In the genomic region with DNA sequence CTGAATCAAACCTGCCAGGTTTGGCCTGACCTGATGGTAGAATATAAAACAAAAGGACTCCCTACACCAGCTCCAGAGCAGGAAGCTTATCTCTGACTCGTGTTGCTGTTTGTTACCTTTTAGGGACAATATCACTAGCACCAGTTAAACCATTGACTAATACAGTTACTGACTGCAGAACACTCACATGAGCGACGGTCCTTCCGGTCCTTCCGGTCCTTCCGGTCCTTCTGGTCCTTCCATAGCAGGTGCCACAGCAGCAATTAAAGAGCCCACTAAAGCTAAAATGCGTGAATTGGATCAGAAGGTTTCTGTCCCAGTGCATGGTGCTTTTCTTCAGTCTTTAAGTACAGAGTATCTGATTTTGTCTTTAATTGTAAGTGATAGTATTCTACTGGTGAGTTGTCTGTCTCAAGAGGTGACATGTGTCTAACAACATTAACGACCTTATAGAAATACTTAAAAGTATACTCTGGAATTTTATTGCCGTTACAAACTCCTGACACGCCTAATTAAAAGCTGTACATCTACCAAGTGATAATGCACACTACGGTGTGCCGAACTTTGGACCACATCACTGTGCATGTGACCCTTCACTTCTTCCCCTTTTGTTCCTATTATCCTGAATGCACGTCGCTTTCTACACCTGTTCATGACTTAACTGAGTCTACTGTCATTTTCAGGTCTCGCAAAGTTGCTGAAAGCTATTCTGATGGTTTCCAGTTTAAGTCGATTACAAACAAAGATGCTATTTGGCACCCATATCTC, we compare ENCODE assay signal across 28 mouse cellular contexts.
DNase-seq lines count a peak whose midpoint lies in the region; ATAC-seq and TF ChIP-seq lines count a peak whose summit lies in the region.
"Had no signal": no experiment of that assay in that cellular context is flagged by ENCODE, and none has a peak within 500 bp of the region (broad histone marks: within the 10 kb centered on the region; RNA-seq: fewer than 3 reads in every experiment).

No protein-coding gene starts in this region.

- H3K4me1 ChIP-seq in lung, embryonic 14.5 days (ENCODE audit: insufficient read depth) = no peaks in the 10 kb centered on the region
- no peaks in the 10 kb centered on the region for H3K4me1 ChIP-seq in stomach, postnatal 0 days (replicated peaks; ENCODE audit: control insufficient read depth, insufficient read depth)
- H3K4me1 ChIP-seq in midbrain, embryonic 14.5 days (ENCODE audit: control insufficient read depth, insufficient read depth, low read length) = no peaks in the 10 kb centered on the region
- H3K4me1 ChIP-seq: hindbrain, embryonic 10.5 days; liver, embryonic 15.5 days; megakaryocyte, embryonic 14.5 days; midbrain, embryonic 13.5 days; neural tube, embryonic 15.5 days had no signal

- no peaks in the 10 kb centered on the region for H3K27me3 ChIP-seq in lung, embryonic 14.5 days (ENCODE audit: insufficient read depth, low read length)
- no peaks in the 10 kb centered on the region for H3K27me3 ChIP-seq in stomach, postnatal 0 days (ENCODE audit: control insufficient read depth, insufficient read depth, low read length)
- H3K27me3 ChIP-seq in midbrain, embryonic 14.5 days (ENCODE audit: control insufficient read depth, insufficient read depth, low read length) = no peaks in the 10 kb centered on the region
- H3K27me3 ChIP-seq: hindbrain, embryonic 15.5 days; liver, embryonic 15.5 days; megakaryocyte, embryonic 14.5 days; midbrain, embryonic 13.5 days; neural tube, embryonic 15.5 days; Patski had no signal

- WGBS in lung, embryonic 14.5 days = 77% methylated on average over 16 of the region's 16 CpGs
- WGBS in large intestine, adult 2 months = 43% methylated on average over 16 of the region's 16 CpGs
- 69% methylated on average over 16 of the region's 16 CpGs for WGBS in stomach, postnatal 0 days
- 93% methylated on average over 16 of the region's 16 CpGs for WGBS in midbrain, embryonic 14.5 days

- DNase-seq in lung, embryonic 14.5 days = peak; percentile 48
- no peak for DNase-seq in lung, postnatal 4 days
- peak; percentile 9 for DNase-seq in urinary bladder, postnatal 14 days (ENCODE audit: low spot score)
- no peak for DNase-seq in urinary bladder, adult 18-20 months (ENCODE audit: low spot score in 2 of 2)
- DNase-seq in large intestine, adult 2 months (ENCODE audit: low read depth, low spot score) = peak; percentile 33
- DNase-seq in stomach, postnatal 0 days (ENCODE audit: low spot score) = peak; percentile 53
- no peak for DNase-seq in midbrain, embryonic 14.5 days
- DNase-seq in retina, embryonic 14.5 days (ENCODE audit: low spot score) = no peak
- DNase-seq: adrenal gland, postnatal 10 days; cerebellum, postnatal 14 days; gastrocnemius, postnatal 10 days; heart, postnatal 14 days; kidney, adult 9 months; kidney, postnatal 10 days; liver; lung, postnatal 14 days; thymus, adult 2 months; thymus, postnatal 36 days had no signal

- H3K9ac ChIP-seq in lung, embryonic 14.5 days = no peak overlapping the region
- no peak overlapping the region for H3K9ac ChIP-seq in stomach, postnatal 0 days (ENCODE audit: low read length)
- no peak overlapping the region for H3K9ac ChIP-seq in midbrain, embryonic 14.5 days (replicated peaks; ENCODE audit: low read length)
- H3K9ac ChIP-seq: hindbrain, embryonic 15.5 days; liver, embryonic 15.5 days; midbrain, embryonic 13.5 days; neural tube, embryonic 15.5 days had no signal

- H3K4me2 ChIP-seq in lung, embryonic 14.5 days = no peak overlapping the region
- H3K4me2 ChIP-seq in stomach, postnatal 0 days (replicated peaks; ENCODE audit: low read depth) = no peak overlapping the region
- no peak overlapping the region for H3K4me2 ChIP-seq in midbrain, embryonic 14.5 days (ENCODE audit: low read length)
- H3K4me2 ChIP-seq: hindbrain, embryonic 15.5 days; liver, embryonic 15.5 days; midbrain, embryonic 13.5 days; neural tube, embryonic 15.5 days had no signal

- no peaks in the 10 kb centered on the region for H3K9me3 ChIP-seq in lung, embryonic 14.5 days (ENCODE audit: low read depth, low read length)
- no peaks in the 10 kb centered on the region for H3K9me3 ChIP-seq in stomach, postnatal 0 days (ENCODE audit: control insufficient read depth, low read length)
- H3K9me3 ChIP-seq in midbrain, embryonic 14.5 days (ENCODE audit: control insufficient read depth, low read length) = no peaks in the 10 kb centered on the region
- H3K9me3 ChIP-seq: hindbrain, embryonic 10.5 days; hindbrain, embryonic 15.5 days; liver, embryonic 15.5 days; midbrain, embryonic 13.5 days; neural tube, embryonic 15.5 days had no signal

- peak; percentile 47; the same call in 1 of the 2 replicates for ATAC-seq in lung, embryonic 14.5 days (ENCODE audit: insufficient read depth)
- ATAC-seq in stomach, postnatal 0 days (ENCODE audit: low FRiP score, low TSS enrichment) = peak; percentile 66; the same call in 1 of the 2 replicates
- no peak for ATAC-seq in midbrain, embryonic 14.5 days (ENCODE audit: low FRiP score, low TSS enrichment)
- ATAC-seq: forebrain, embryonic 16.5 days; inflammation-experienced regulatory T-cells, adult 6 months; midbrain, embryonic 13.5 days; Patski had no signal

- no peak for TF ChIP-seq CTCF in lung, embryonic 14.5 days (IDR thresholded peaks at IDR 0.05; ENCODE audit: low read depth)
- TF ChIP-seq CTCF in stomach, postnatal 0 days (IDR thresholded peaks at IDR 0.05; ENCODE audit: low read depth) = no peak

- H3K27ac ChIP-seq in lung, embryonic 14.5 days (ENCODE audit: low read depth) = no peak overlapping the region
- H3K27ac ChIP-seq in stomach, postnatal 0 days (replicated peaks) = no peak overlapping the region
- no peak overlapping the region for H3K27ac ChIP-seq in midbrain, embryonic 14.5 days (replicated peaks; ENCODE audit: low read depth, low read length)
- H3K27ac ChIP-seq: hindbrain, embryonic 10.5 days; hindbrain, embryonic 15.5 days; liver, embryonic 15.5 days; midbrain, embryonic 13.5 days; neural tube, embryonic 15.5 days had no signal

- no peaks in the 10 kb centered on the region for H3K36me3 ChIP-seq in lung, embryonic 14.5 days (ENCODE audit: insufficient read depth)
- H3K36me3 ChIP-seq in stomach, postnatal 0 days (ENCODE audit: control insufficient read depth, insufficient read depth, low read length) = no peaks in the 10 kb centered on the region
- no peaks in the 10 kb centered on the region for H3K36me3 ChIP-seq in midbrain, embryonic 14.5 days (ENCODE audit: control insufficient read depth, insufficient read depth, low read length)
- H3K36me3 ChIP-seq: hindbrain, embryonic 10.5 days; hindbrain, embryonic 15.5 days; liver, embryonic 15.5 days; midbrain, embryonic 13.5 days; neural tube, embryonic 15.5 days had no signal

- no peak for TF ChIP-seq EP300 in stomach, postnatal 0 days (optimal IDR thresholded peaks at IDR 0.05)

- no peak overlapping the region for H3K4me3 ChIP-seq in lung, embryonic 14.5 days (ENCODE audit: low read depth, low read length)
- no peak overlapping the region for H3K4me3 ChIP-seq in stomach, postnatal 0 days (ENCODE audit: low read depth, low read length)
- H3K4me3 ChIP-seq in midbrain, embryonic 14.5 days (replicated peaks; ENCODE audit: low read depth, low read length) = no peak overlapping the region
- H3K4me3 ChIP-seq: erythroblast, embryonic 14.5 days; hindbrain, embryonic 10.5 days; hindbrain, embryonic 15.5 days; liver, embryonic 15.5 days; megakaryocyte, embryonic 14.5 days; midbrain, embryonic 13.5 days; neural tube, embryonic 15.5 days had no signal

Comparison
In these comparisons a context has a peak if more than half of its experiments do, and no peak if none do; other contexts are left out.
1. DNase-seq: peak in lung, embryonic 14.5 days (single experiment), urinary bladder, postnatal 14 days (single experiment), large intestine, adult 2 months (single experiment) and stomach, postnatal 0 days (single experiment); none in lung, postnatal 4 days (0 of 2), urinary bladder, adult 18-20 months (0 of 2), midbrain, embryonic 14.5 days (single experiment) and retina, embryonic 14.5 days (single experiment).